Mouse (Mus musculus) liver, adult 2 months (tissue): ENCODE results near the gene Phpt1. TPM values are rescaled to one million over a fixed set of nuclear protein-coding genes. Genes with fewer than 3 reads are reported as not detected.

Experiments used
- DNase-seq: peaks from one replicate; pipeline ENCODE4 v3.0.0-alpha.2; 2011; ENCODE audit warnings: low read depth, low spot score; ENCODE audit errors: extremely low read depth
- H3K27ac ChIP-seq: fragments of 200-500 bp; replicated peaks from 2 replicates; pipeline ENCODE4 v1.5.1; 2012; ENCODE audit warnings: low read depth, mild to moderate bottlenecking, control low read depth, inconsistent platforms, low read length; ENCODE audit not compliant: insufficient read depth
- H3K27me3 ChIP-seq: fragments of 200-500 bp; 2 replicates; pipeline ENCODE4 v1.6.1; 2012; ENCODE audit warnings: mild to moderate bottlenecking, moderate library complexity, low read length, inconsistent platforms; ENCODE audit not compliant: control insufficient read depth, insufficient read depth
- H3K36me3 ChIP-seq: fragments of 200-500 bp; 2 replicates; pipeline ENCODE4 v1.6.1; 2012; ENCODE audit warnings: low read length, inconsistent platforms; ENCODE audit not compliant: control insufficient read depth, insufficient read depth
- H3K4me1 ChIP-seq: fragments of 200-500 bp; 2 replicates; pipeline ENCODE4 v1.6.1; 2011; ENCODE audit warnings: low read length; ENCODE audit not compliant: control insufficient read depth, insufficient read depth
- H3K4me3 ChIP-seq: fragments of 200-500 bp; 2 replicates; pipeline ENCODE4 v1.5.1; 2011; ENCODE audit warnings: low read depth, mild to moderate bottlenecking, control low read depth, low read length, moderate library complexity; ENCODE audit not compliant: insufficient read depth
- H3K79me2 ChIP-seq: fragments of 200-500 bp; 2 replicates; pipeline ENCODE4 v1.6.1; 2012; ENCODE audit warnings: inconsistent platforms, mild to moderate bottlenecking, low read length, moderate library complexity; ENCODE audit not compliant: control insufficient read depth, insufficient read depth
- H3K9ac ChIP-seq: fragments of 200-500 bp; 2 replicates; pipeline ENCODE4 v1.6.1; 2012; ENCODE audit warnings: low read depth, mild to moderate bottlenecking, control low read depth, inconsistent platforms, low read length
- CTCF ChIP-seq: fragments of 200-500 bp; IDR thresholded peaks from 2 replicates; pipeline ENCODE4 v1.5.1; 2011; ENCODE audit warnings: low read depth, low read length, control low read depth
- POLR2A ChIP-seq: fragments of 200-500 bp; IDR thresholded peaks from 2 replicates; pipeline ENCODE4 v1.6.1; 2011; ENCODE audit warnings: low read length, control low read depth; ENCODE audit not compliant: insufficient read depth; ENCODE audit errors: extremely low read depth
- WGBS: fragments of 180-500 bp; shearing (Covaris S2); methylation state at CpG from one replicate; pipeline ENCODE4 v1.1.7; 2018; 5-methylcytosine and 5-hydroxymethylcytosine counted together
- polyA plus RNA-seq: library from polyadenylated mRNA; depleted of rRNA; stranded (reverse); fragments of >200 nt; gene quantifications from 2 replicates; pipeline ENCODE4 v1.2.3, GENCODE M21; 2012
- total RNA-seq: library from RNA; depleted of rRNA; stranded (reverse); fragments of >200 nt; gene quantifications from 2 replicates; pipeline ENCODE4 v1.2.3, GENCODE M21; 2014

The Phpt1 gene
- total and polyA plus RNA-seq, 2 experiments = 8.2 to 39.4 TPM

DNA sequence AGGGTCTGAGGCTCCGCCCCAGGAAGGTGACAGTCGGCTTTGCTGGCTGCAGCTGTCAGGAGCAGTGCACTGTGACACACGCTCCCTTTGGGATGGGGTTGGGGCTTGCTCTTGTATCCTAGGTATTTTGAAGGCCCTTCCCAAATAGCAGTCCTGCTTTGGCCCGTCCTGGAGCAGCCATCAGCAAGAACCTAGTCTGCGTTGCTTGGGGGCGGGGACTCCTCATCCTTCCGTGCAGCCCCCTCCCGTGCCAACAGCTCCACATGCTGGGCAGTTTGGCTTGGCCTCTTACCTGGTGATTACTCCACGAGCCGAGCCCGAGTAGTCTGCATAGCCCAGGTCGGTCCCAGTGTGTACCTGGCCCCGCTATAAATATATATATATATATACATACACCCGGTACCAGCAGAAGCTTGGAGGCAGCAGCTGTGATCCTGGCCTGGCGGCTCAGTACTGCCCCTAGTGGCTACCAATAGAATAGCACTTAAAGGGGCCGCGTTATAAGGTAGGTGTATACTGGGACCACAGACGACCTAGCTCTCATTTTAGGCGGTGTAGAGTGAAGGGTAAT, 6.4 kb upstream of the Phpt1 start, which contains the start of gene Ajm1:
TSS of gene Ajm1 (minus strand) at position 464 of the 571 bp plus-strand sequence.
- Histone ChIP-seq H3K4me3 (peak within 1 kb of the TSS; percentile 23; the same call in 1 of the 2 replicates), H3K79me2 (no peaks in the 10 kb centered on the region), H3K9ac (no peak within 1 kb of the TSS), H3K4me1 (peaks cover 5% of the 10 kb centered on the region), H3K36me3 (peaks cover 4% of the 10 kb centered on the region; the same call in 1 of the 2 replicates), H3K27ac (no peak within 1 kb of the TSS), H3K27me3 (peaks cover 30% of the 10 kb centered on the region)
- peak; percentile 85 for TF ChIP-seq CTCF
- no peak for TF ChIP-seq POLR2A
- no peak for DNase-seq
- WGBS = 6% methylated on average over 19 of the region's 19 CpGs

DNA sequence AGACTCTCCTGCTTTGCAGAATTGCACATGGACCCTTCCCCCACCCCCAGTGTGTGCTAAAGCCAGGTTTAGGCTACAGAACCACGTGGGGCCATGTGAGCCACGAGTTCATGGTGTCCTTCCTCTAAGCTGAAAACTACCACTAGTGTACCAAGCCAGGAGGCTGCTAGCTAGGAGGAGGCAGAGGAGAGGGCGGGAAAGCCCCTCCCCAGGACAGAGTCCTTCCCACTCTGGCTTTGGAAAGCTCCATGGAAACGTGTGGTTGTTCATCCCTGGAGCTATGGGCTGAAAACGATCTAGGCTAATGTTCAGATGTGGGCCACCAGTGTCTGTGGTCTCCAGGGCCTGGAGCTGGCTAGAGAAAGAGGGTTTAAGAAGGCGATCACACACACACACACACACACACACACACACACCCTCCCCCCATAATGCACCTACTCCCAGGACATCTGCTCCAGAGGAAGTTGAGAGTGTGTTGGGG, 5.6 kb upstream of the Phpt1 start:
- Histone ChIP-seq H3K4me3 (no peak overlapping the region), H3K27ac (no peak overlapping the region), H3K79me2 (no peaks in the 10 kb centered on the region), H3K27me3 (peaks cover 30% of the 10 kb centered on the region), H3K9ac (no peak overlapping the region), H3K36me3 (peaks cover 4% of the 10 kb centered on the region; the same call in 1 of the 2 replicates), H3K4me1 (peaks cover 7% of the 10 kb centered on the region)
- DNase-seq = no peak
- 18% methylated on average over 6 of the region's 6 CpGs for WGBS
- no peak for TF ChIP-seq POLR2A
- no peak for TF ChIP-seq CTCF

DNA sequence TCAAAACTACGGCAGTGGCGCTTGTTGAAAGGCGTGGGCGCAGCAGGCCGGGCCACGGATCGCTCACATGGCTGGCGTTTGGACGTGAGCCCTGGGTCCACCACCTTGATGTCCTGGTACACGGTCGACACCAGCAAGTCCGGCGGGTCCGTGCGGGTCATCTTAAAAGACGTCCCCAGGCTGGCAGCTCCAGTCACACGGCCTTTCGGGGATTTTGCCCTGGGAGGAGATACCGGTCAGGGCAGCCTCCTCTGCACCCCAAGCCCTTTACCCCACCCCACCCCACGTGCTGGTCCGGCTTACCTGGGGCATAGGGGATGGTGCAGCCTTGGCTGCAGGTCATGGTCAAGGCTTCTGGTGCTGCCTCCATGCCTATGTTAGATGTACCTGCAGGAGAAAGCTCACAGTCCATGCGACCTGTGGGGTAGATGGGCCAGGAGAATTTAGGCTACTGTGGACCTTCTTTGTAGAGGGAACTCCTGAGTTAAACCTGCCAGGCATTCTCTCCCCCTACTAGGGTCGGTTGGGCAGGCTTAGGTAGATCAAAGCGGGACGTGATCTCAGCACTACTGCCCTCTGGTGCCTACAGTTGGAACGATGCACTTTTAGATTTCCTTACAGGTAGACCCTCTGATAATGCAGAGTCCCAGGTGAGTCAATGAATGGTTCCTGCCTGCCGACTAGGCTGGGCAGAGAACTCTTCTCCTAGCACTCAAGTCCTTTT, 4.9 kb upstream of the Phpt1 start:
- no peak for DNase-seq
- H3K4me3 ChIP-seq = no peak overlapping the region

DNA sequence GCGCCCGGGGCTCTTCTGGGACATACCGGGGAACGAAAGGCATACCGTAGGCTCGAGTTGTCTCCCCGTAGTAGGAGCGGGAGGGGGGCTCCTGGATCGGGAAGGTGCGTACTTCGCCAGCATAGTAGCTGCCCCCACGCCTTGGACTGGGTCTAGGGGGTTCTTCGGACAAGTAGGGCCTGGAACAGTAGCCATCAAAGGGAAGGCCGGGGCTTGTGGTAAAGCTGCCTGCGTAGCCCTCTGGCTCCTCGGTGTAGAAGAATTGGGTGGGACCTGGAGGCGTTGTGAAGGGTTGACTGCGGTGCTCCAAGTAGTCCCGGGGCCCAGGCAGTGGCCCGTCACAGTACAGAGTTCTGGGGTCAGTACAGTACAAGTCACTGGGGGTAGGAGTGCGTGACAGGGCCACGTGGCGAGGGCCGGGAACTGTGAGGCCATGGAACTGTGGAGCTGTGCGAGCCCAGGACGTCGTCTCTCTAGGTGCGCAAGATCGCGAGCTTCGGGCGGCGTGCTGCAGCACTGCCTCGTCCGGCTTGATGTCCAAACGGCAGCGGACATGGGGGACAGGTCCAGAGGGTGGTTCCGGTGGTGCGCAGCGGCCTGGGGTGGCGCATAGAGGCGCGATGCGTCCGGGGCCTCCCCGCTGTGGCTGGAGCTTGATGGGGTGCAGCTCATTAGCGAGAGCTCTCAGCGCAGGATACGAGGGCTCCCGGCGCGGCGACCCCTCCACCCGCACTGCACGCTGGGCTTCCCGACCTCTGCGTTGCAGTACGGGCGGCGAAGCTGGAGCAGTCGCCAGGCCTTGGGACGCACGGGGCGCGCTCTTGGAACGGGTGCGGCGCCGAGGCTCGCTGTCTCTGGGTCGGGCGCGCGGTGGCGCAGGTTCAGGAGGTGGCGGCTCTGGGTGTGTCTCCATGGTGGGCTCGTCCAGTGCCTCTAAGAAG, 4.0 kb upstream of the Phpt1 start:
- Histone ChIP-seq H3K36me3 (no peaks in the 10 kb centered on the region), H3K27ac (no peak overlapping the region), H3K4me1 (peaks cover 11% of the 10 kb centered on the region), H3K27me3 (peaks cover 30% of the 10 kb centered on the region), H3K4me3 (no peak overlapping the region), H3K79me2 (no peaks in the 10 kb centered on the region), H3K9ac (no peak overlapping the region)
- no peak for DNase-seq
- TF ChIP-seq CTCF (no peak), POLR2A (no peak)
- WGBS = 8% methylated on average over 77 of the region's 77 CpGs

More for the DNA sequence above, 4.9 kb upstream of the Phpt1 start:
- Histone ChIP-seq H3K4me1 (peaks cover 11% of the 10 kb centered on the region), H3K36me3 (peaks cover 3% of the 10 kb centered on the region; the same call in 1 of the 2 replicates), H3K9ac (no peak overlapping the region), H3K27ac (no peak overlapping the region), H3K27me3 (peaks cover 30% of the 10 kb centered on the region), H3K79me2 (no peaks in the 10 kb centered on the region)
- WGBS = 2% methylated on average over 27 of the region's 27 CpGs
- no peak for TF ChIP-seq POLR2A
- peak; percentile 63 for TF ChIP-seq CTCF

DNA sequence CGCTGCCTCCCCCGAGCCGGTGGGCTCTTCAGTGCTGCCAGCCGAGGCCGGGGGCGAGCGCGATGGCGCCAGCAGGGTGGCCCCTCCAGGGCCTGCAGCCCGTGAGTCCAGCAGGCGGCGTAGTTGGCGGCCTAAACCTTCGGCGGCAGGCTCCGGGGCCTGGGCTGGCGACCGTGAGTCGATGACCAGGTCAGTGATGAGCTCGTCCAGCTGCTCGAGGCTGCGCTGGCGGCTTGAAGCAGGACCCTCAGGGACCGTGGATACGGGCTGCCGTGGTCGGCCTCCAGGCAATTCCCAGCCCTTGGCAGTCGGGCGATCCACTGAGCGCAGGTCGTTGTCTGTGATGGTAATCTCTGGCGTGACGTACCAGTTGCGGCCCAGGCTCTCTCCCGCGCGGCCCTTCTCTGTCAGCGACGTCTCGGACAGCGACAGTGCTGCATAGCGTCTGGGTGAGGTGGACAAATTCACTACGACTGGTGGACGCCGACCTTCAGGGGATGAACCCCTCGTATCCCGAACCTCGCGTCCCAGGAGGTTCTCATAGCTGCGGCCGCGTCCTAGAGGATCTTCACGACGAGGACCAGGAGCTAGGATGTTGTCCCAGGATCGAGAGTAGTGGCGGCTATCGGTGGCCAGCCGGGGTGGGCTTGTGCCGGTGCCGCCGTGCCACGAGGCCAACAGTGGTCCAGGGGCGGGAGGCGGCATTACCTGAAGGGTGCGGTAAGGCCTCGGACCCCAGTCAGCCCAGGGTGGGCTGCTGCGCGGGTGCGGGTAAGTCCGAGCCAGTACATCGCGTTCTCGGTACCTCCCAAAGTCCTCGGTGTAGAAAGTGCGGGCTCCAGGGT, 3.1 kb upstream of the Phpt1 start:
- 7% methylated on average over 75 of the region's 75 CpGs for WGBS
- Histone ChIP-seq H3K27ac (no peak overlapping the region), H3K36me3 (no peaks in the 10 kb centered on the region), H3K79me2 (no peaks in the 10 kb centered on the region), H3K27me3 (peaks cover 30% of the 10 kb centered on the region), H3K4me1 (peaks cover 11% of the 10 kb centered on the region), H3K9ac (no peak overlapping the region), H3K4me3 (no peak overlapping the region)
- no peak; the same call in 1 of the 2 replicates for TF ChIP-seq CTCF
- no peak for TF ChIP-seq POLR2A
- DNase-seq = no peak
